Mouse (Mus musculus) MEL (cell line): ENCODE results near the gene Olfr548-ps1. TPM values are rescaled to one million over a fixed set of nuclear protein-coding genes. Genes with fewer than 3 reads are reported as not detected.

Experiments
- polyA plus RNA-seq, 2 experiments: library from polyadenylated mRNA; stranded (reverse) in 1 of 2; unstranded in 1 of 2; fragments of >175 nt in 1 of 2; fragments of >200 nt in 1 of 2; gene quantifications; 2 replicates each; pipeline versions ENCODE4 v1.2.1 to v1.2.4; 2012; ENCODE audit warnings: low replicate concordance in 2 of 2, low read depth in 1 of 2; ENCODE audit not compliant: insufficient read length in 2 of 2, insufficient read depth in 1 of 2, missing spikeins in 1 of 2
- total RNA-seq: library from RNA; depleted of rRNA; stranded (reverse); fragments of 300-350 nt; gene quantifications from 2 replicates; pipeline ENCODE4 v1.2.3, GENCODE M21; 2012; rRNA removed

The Olfr548-ps1 gene
- total and polyA plus RNA-seq, 3 experiments = not detected

Other genes starting within 250 kb of the Olfr548-ps1 start
- gene Rrm1, start 99.2 kb upstream of the Olfr548-ps1 start, total RNA-seq = 147 and 154 TPM in 2 replicates
- 100 to 1,000 TPM in 1 of 2 experiments, not detected in 1; 228 TPM for gene Rrm1, start 99.2 kb upstream of the Olfr548-ps1 start, polyA plus RNA-seq
- 0.12 TPM in 1 of 2 replicates, not detected in the other for gene Olfr543, start 59.2 kb upstream of the Olfr548-ps1 start, total RNA-seq
- under 1 TPM in 1 of 2 experiments, not detected in 1; 0.61 TPM for gene Olfr543, start 59.2 kb upstream of the Olfr548-ps1 start, polyA plus RNA-seq
- gene Olfr544, start 52.6 kb upstream of the Olfr548-ps1 start, total RNA-seq = 0.04 and 0.07 TPM in 2 replicates
- under 1 TPM in 1 of 2 experiments, not detected in 1; 0.07 TPM for gene Olfr544, start 52.6 kb upstream of the Olfr548-ps1 start, polyA plus RNA-seq
- 0.12 TPM in 1 of 2 replicates, not detected in the other for gene Olfr545, start 41.3 kb upstream of the Olfr548-ps1 start, total RNA-seq
- under 1 TPM in 1 of 2 experiments, not detected in 1; 0.25 TPM for gene Olfr545, start 41.3 kb upstream of the Olfr548-ps1 start, polyA plus RNA-seq
- not detected in 2 replicates for gene Olfr547, start 6.1 kb upstream of the Olfr548-ps1 start, total RNA-seq
- gene Olfr547, start 6.1 kb upstream of the Olfr548-ps1 start, polyA plus RNA-seq = not detected
- not detected in 2 replicates for gene Olfr549, start 9.0 kb downstream of the Olfr548-ps1 start, total RNA-seq
- not detected for gene Olfr549, start 9.0 kb downstream of the Olfr548-ps1 start, polyA plus RNA-seq
- gene Trim21, start 24.6 kb downstream of the Olfr548-ps1 start, total RNA-seq = 1.3 and 3.3 TPM in 2 replicates
- gene Trim21, start 24.6 kb downstream of the Olfr548-ps1 start, polyA plus RNA-seq = 1 to 10 TPM in 1 of 2 experiments, not detected in 1; 2.8 TPM
- not detected in 2 replicates for gene Olfr550, start 30.5 kb downstream of the Olfr548-ps1 start, total RNA-seq
- gene Olfr550, start 30.5 kb downstream of the Olfr548-ps1 start, polyA plus RNA-seq = not detected
- gene Olfr551, start 51.0 kb downstream of the Olfr548-ps1 start, total RNA-seq = not detected in 2 replicates
- gene Olfr551, start 51.0 kb downstream of the Olfr548-ps1 start, polyA plus RNA-seq = not detected
- gene Olfr552, start 56.9 kb downstream of the Olfr548-ps1 start, total RNA-seq = not detected in 2 replicates
- not detected for gene Olfr552, start 56.9 kb downstream of the Olfr548-ps1 start, polyA plus RNA-seq
- not detected in 2 replicates for gene Olfr553, start 77.3 kb downstream of the Olfr548-ps1 start, total RNA-seq
- gene Olfr553, start 77.3 kb downstream of the Olfr548-ps1 start, polyA plus RNA-seq = not detected
- gene Olfr554, start 97.5 kb downstream of the Olfr548-ps1 start, total RNA-seq = not detected in 2 replicates
- gene Olfr554, start 97.5 kb downstream of the Olfr548-ps1 start, polyA plus RNA-seq = not detected
- not detected in 2 replicates for gene Olfr555, start 117.9 kb downstream of the Olfr548-ps1 start, total RNA-seq
- not detected for gene Olfr555, start 117.9 kb downstream of the Olfr548-ps1 start, polyA plus RNA-seq
- gene Olfr556, start 124.0 kb downstream of the Olfr548-ps1 start, total RNA-seq = not detected in 2 replicates
- not detected for gene Olfr556, start 124.0 kb downstream of the Olfr548-ps1 start, polyA plus RNA-seq
- gene Trim68, start 146.4 kb downstream of the Olfr548-ps1 start, total RNA-seq = not detected in 2 replicates
- not detected for gene Trim68, start 146.4 kb downstream of the Olfr548-ps1 start, polyA plus RNA-seq
- not detected in 2 replicates for gene Olfr557, start 155.0 kb downstream of the Olfr548-ps1 start, total RNA-seq
- gene Olfr557, start 155.0 kb downstream of the Olfr548-ps1 start, polyA plus RNA-seq = not detected
- gene Olfr558, start 161.3 kb downstream of the Olfr548-ps1 start, total RNA-seq = not detected in 2 replicates
- gene Olfr558, start 161.3 kb downstream of the Olfr548-ps1 start, polyA plus RNA-seq = not detected
- gene Olfr33, start 178.2 kb downstream of the Olfr548-ps1 start, total RNA-seq = not detected in 2 replicates
- not detected for gene Olfr33, start 178.2 kb downstream of the Olfr548-ps1 start, polyA plus RNA-seq
- not detected in 2 replicates for gene Olfr559, start 186.6 kb downstream of the Olfr548-ps1 start, total RNA-seq
- gene Olfr559, start 186.6 kb downstream of the Olfr548-ps1 start, polyA plus RNA-seq = not detected
- not detected in 2 replicates for gene Olfr560, start 218.5 kb downstream of the Olfr548-ps1 start, total RNA-seq
- not detected for gene Olfr560, start 218.5 kb downstream of the Olfr548-ps1 start, polyA plus RNA-seq
- not detected in 2 replicates for gene Olfr78, start 218.6 kb downstream of the Olfr548-ps1 start, total RNA-seq
- not detected for gene Olfr78, start 218.6 kb downstream of the Olfr548-ps1 start, polyA plus RNA-seq
- gene Olfr561, start 230.3 kb downstream of the Olfr548-ps1 start, total RNA-seq = not detected in 2 replicates
- not detected for gene Olfr561, start 230.3 kb downstream of the Olfr548-ps1 start, polyA plus RNA-seq